Mouse (Mus musculus) liver, embryonic 13.5 days (tissue): ENCODE data around the gene Suclg1. TPM values are rescaled to one million over a fixed set of nuclear protein-coding genes. Genes with fewer than 3 reads are reported as not detected.

Experiments used
- polyA plus RNA-seq: library from polyadenylated mRNA; unstranded; fragments of >200 nt; fragmentation: Nextera tagmentation; extraction: Ambion mirVana; gene quantifications from 2 replicates; pipeline ENCODE4 v1.2.1, GENCODE M21; 2015

Gene Suclg1
- polyA plus RNA-seq, 1 experiment from 2014 or later = 131 TPM

Other genes starting within 250 kb of the Suclg1 start
- gene Dnah6, start 26.7 kb upstream of the Suclg1 start, polyA plus RNA-seq = 0.01 TPM in 2 replicates
- not detected in 2 replicates for gene 4931417E11Rik, start 221.3 kb downstream of the Suclg1 start, polyA plus RNA-seq